ENCODE assay signal across 15 mouse cellular contexts in genomic region chr19:41117334-41117733, GRCm38 (mm10). TPM values are rescaled to one million over a fixed set of nuclear protein-coding genes. Genes with fewer than 3 reads are reported as not detected.
A peak's percentile ranks its signal among the peaks of the same experiment; 100 is the strongest.
DNase-seq lines count a peak whose midpoint lies in the region; ATAC-seq lines count a peak whose summit lies in the region.
"Had no signal": no experiment of that assay in that cellular context is flagged by ENCODE, and none has a peak within 500 bp of the region (broad histone marks: within the 10 kb centered on the region; RNA-seq: fewer than 3 reads in every experiment).

No protein-coding gene starts in this region.

- H3K4me2 ChIP-seq in forebrain, embryonic 14.5 days (ENCODE audit: low read length), result no peak overlapping the region
- no peak overlapping the region for H3K4me2 ChIP-seq in midbrain, embryonic 14.5 days (ENCODE audit: low read length)
- no peak overlapping the region for H3K4me2 ChIP-seq in midbrain, embryonic 11.5 days
- H3K4me2 ChIP-seq: liver, embryonic 11.5 days; midbrain, embryonic 15.5 days; neural tube, embryonic 13.5 days had no signal

- H3K9ac ChIP-seq in forebrain, embryonic 14.5 days (ENCODE audit: low read length), result no peak overlapping the region
- no peak overlapping the region for H3K9ac ChIP-seq in midbrain, embryonic 14.5 days (replicated peaks; ENCODE audit: low read length)
- H3K9ac ChIP-seq in midbrain, embryonic 11.5 days (ENCODE audit: low read length), result no peak overlapping the region
- H3K9ac ChIP-seq: midbrain, embryonic 15.5 days; neural tube, embryonic 13.5 days had no signal

- no peak for ATAC-seq in forebrain, embryonic 14.5 days
- no peak for ATAC-seq in midbrain, embryonic 14.5 days (ENCODE audit: low FRiP score, low TSS enrichment)
- ATAC-seq in midbrain, embryonic 11.5 days (ENCODE audit: low FRiP score), result no peak
- ATAC-seq: midbrain, embryonic 15.5 days had no signal

- no peak overlapping the region for H3K27ac ChIP-seq in forebrain, embryonic 14.5 days (ENCODE audit: low read depth, low read length)
- H3K27ac ChIP-seq in forebrain, embryonic 10.5 days, result no peak overlapping the region
- no peak overlapping the region for H3K27ac ChIP-seq in midbrain, embryonic 14.5 days (replicated peaks; ENCODE audit: low read depth, low read length)
- H3K27ac ChIP-seq in midbrain, embryonic 11.5 days (ENCODE audit: low read depth, low read length), result no peak overlapping the region
- H3K27ac ChIP-seq: midbrain, embryonic 15.5 days had no signal

- H3K9me3 ChIP-seq in forebrain, embryonic 14.5 days (replicated peaks; ENCODE audit: control insufficient read depth, low read length), result no peaks in the 10 kb centered on the region
- H3K9me3 ChIP-seq in forebrain, embryonic 10.5 days, result no peaks in the 10 kb centered on the region
- H3K9me3 ChIP-seq in midbrain, embryonic 14.5 days (ENCODE audit: control insufficient read depth, low read length), result no peaks in the 10 kb centered on the region
- no peaks in the 10 kb centered on the region for H3K9me3 ChIP-seq in midbrain, embryonic 11.5 days (ENCODE audit: control insufficient read depth, low read length)
- H3K9me3 ChIP-seq: midbrain, embryonic 15.5 days; neural tube, embryonic 13.5 days had no signal

- peak; percentile 64 for DNase-seq in forebrain, embryonic 14.5 days (ENCODE audit: low spot score)
- DNase-seq in forebrain, embryonic 10.5 days (ENCODE audit: extremely low spot score, low spot score), result no peak
- peak; percentile 27 for DNase-seq in midbrain, embryonic 14.5 days
- DNase-seq in midbrain, embryonic 11.5 days (ENCODE audit: low spot score, missing footprints), result no peak
- DNase-seq in cerebellum, adult 11 months, result peak; percentile 41
- DNase-seq in gonadal fat pad, adult 2 months (ENCODE audit: low read depth), result peak; percentile 38
- no peak for DNase-seq in thymus, postnatal 10 days (ENCODE audit: low spot score in 2 of 2)
- no peak for DNase-seq in kidney, adult 9 months
- DNase-seq: B cell, adult 2 months; kidney, adult 18-20 months; thymus, adult 18-20 months had no signal

- 58% methylated on average over 4 of the region's 4 CpGs for WGBS in forebrain, embryonic 14.5 days
- 92% methylated on average over 4 of the region's 4 CpGs for WGBS in forebrain, embryonic 10.5 days
- WGBS in midbrain, embryonic 14.5 days, result 83% methylated on average over 4 of the region's 4 CpGs
- WGBS in midbrain, embryonic 11.5 days, result 95% methylated on average over 4 of the region's 4 CpGs

- no peaks in the 10 kb centered on the region for H3K27me3 ChIP-seq in forebrain, embryonic 14.5 days (replicated peaks; ENCODE audit: control insufficient read depth, insufficient read depth, low read length)
- H3K27me3 ChIP-seq in forebrain, embryonic 10.5 days (ENCODE audit: poor library complexity, severe bottlenecking), result peaks cover 52% of the 10 kb centered on the region
- peaks cover 7% of the 10 kb centered on the region for H3K27me3 ChIP-seq in midbrain, embryonic 14.5 days (ENCODE audit: control insufficient read depth, insufficient read depth, low read length)
- H3K27me3 ChIP-seq in midbrain, embryonic 11.5 days (ENCODE audit: control insufficient read depth, insufficient read depth, low read length), result peaks cover 11% of the 10 kb centered on the region; the same call in 1 of the 2 replicates
- H3K27me3 ChIP-seq: neural tube, embryonic 13.5 days had no signal

- no peaks in the 10 kb centered on the region for H3K36me3 ChIP-seq in forebrain, embryonic 14.5 days (ENCODE audit: control insufficient read depth, insufficient read depth, low read length)
- no peaks in the 10 kb centered on the region for H3K36me3 ChIP-seq in forebrain, embryonic 10.5 days (replicated peaks)
- H3K36me3 ChIP-seq in midbrain, embryonic 14.5 days (ENCODE audit: control insufficient read depth, insufficient read depth, low read length), result no peaks in the 10 kb centered on the region
- no peaks in the 10 kb centered on the region for H3K36me3 ChIP-seq in midbrain, embryonic 11.5 days (ENCODE audit: control insufficient read depth, insufficient read depth, low read length)
- H3K36me3 ChIP-seq: midbrain, embryonic 15.5 days; neural tube, embryonic 13.5 days had no signal

- no peak overlapping the region for H3K4me3 ChIP-seq in forebrain, embryonic 14.5 days (ENCODE audit: low read depth, low read length)
- no peak overlapping the region for H3K4me3 ChIP-seq in forebrain, embryonic 10.5 days
- no peak overlapping the region for H3K4me3 ChIP-seq in midbrain, embryonic 14.5 days (replicated peaks; ENCODE audit: low read depth, low read length)
- H3K4me3 ChIP-seq in midbrain, embryonic 11.5 days (ENCODE audit: low read depth, low read length), result no peak overlapping the region
- H3K4me3 ChIP-seq: midbrain, embryonic 15.5 days; neural tube, embryonic 13.5 days had no signal

- peaks cover 18% of the 10 kb centered on the region for H3K4me1 ChIP-seq in forebrain, embryonic 14.5 days (ENCODE audit: control insufficient read depth, insufficient read depth, low read length)
- H3K4me1 ChIP-seq in forebrain, embryonic 10.5 days, result peaks cover 39% of the 10 kb centered on the region
- H3K4me1 ChIP-seq in midbrain, embryonic 14.5 days (ENCODE audit: control insufficient read depth, insufficient read depth, low read length), result peaks cover 14% of the 10 kb centered on the region; the same call in 1 of the 2 replicates
- H3K4me1 ChIP-seq in midbrain, embryonic 11.5 days (ENCODE audit: control insufficient read depth, insufficient read depth, low read length), result peaks cover 15% of the 10 kb centered on the region

RNA-seq across cellular contexts. Expression of gene Opalin, which starts 40.4 kb away (rescaled TPM):
- not detected in 2 replicates for polyA plus RNA-seq in forebrain, embryonic 14.5 days (2014; fragmentation: Nextera tagmentation; extraction: Ambion mirVana)
- not detected in 2 replicates for polyA plus RNA-seq in forebrain, embryonic 10.5 days (2016; fragmentation: Nextera tagmentation; extraction: Ambion mirVana)
- polyA plus RNA-seq in midbrain, embryonic 14.5 days (2014; fragmentation: Nextera tagmentation; extraction: Ambion mirVana), result not detected in 2 replicates
- polyA plus RNA-seq in midbrain, embryonic 11.5 days (2014; fragmentation: Nextera tagmentation; extraction: Ambion mirVana), result not detected in 2 replicates
- polyA plus RNA-seq in gonadal fat pad, adult 2 months (2012; rRNA removed), result not detected in 2 replicates
- polyA plus RNA-seq: liver, embryonic 11.5 days; lung, embryonic 16.5 days; midbrain, embryonic 15.5 days; neural tube, embryonic 13.5 days had no signal

Comparison
In these comparisons a context has a peak if more than half of its experiments do, and no peak if none do; other contexts are left out.
1. DNase-seq: peak in forebrain, embryonic 14.5 days (single experiment), midbrain, embryonic 14.5 days (single experiment), cerebellum, adult 11 months (single experiment) and gonadal fat pad, adult 2 months (single experiment); none in forebrain, embryonic 10.5 days (single experiment), midbrain, embryonic 11.5 days (single experiment), thymus, postnatal 10 days (0 of 2) and kidney, adult 9 months (single experiment).